Mouse (Mus musculus) midbrain, embryonic 16.5 days (tissue): Measurements from ENCODE around the gene Trabd. TPM values are rescaled to one million over a fixed set of nuclear protein-coding genes. Genes with fewer than 3 reads are reported as not detected.
A peak's percentile ranks its signal among the peaks of the same experiment; 100 is the strongest.

Experiments
- ATAC-seq: fragments of 200-750 bp; cut with Nextera tagmentation; 2 replicates; pipeline ENCODE4 v1.8.0; 2017; ENCODE audit warnings: moderate TSS enrichment
- H3K27ac ChIP-seq: fragments of 300-500 bp; sonication (generic); 2 replicates; pipeline ENCODE4 v1.5.1; 2014; ENCODE audit warnings: mild to moderate bottlenecking, low read length, mixed read lengths
- H3K27me3 ChIP-seq: fragments of 300-500 bp; sonication (generic); 2 replicates; pipeline ENCODE4 v1.6.1; 2014; ENCODE audit warnings: low read depth, low read length, mixed read lengths; ENCODE audit not compliant: control insufficient read depth, insufficient read depth
- H3K36me3 ChIP-seq: fragments of 300-500 bp; sonication (generic); 2 replicates; pipeline ENCODE4 v1.6.1; 2014; ENCODE audit warnings: mild to moderate bottlenecking, low read length, moderate library complexity, mixed read lengths; ENCODE audit not compliant: control insufficient read depth, insufficient read depth
- H3K4me1 ChIP-seq: fragments of 300-500 bp; sonication (generic); 2 replicates; pipeline ENCODE4 v1.6.1; 2014; ENCODE audit warnings: mild to moderate bottlenecking, low read length, mixed read lengths; ENCODE audit not compliant: control insufficient read depth, insufficient read depth
- H3K4me2 ChIP-seq: fragments of 300-500 bp; sonication (generic); 2 replicates; pipeline ENCODE4 v1.6.1; 2014; ENCODE audit warnings: mild to moderate bottlenecking, low read length, mixed read lengths
- H3K4me3 ChIP-seq: fragments of 300-500 bp; sonication (generic); 2 replicates; pipeline ENCODE4 v1.5.1; 2014; ENCODE audit warnings: low read depth, mild to moderate bottlenecking, low read length, moderate library complexity, mixed read lengths
- H3K9ac ChIP-seq: fragments of 300-500 bp; sonication (generic); 2 replicates; pipeline ENCODE4 v1.6.1; 2014; ENCODE audit warnings: low read depth, low read length, mixed read lengths
- H3K9me3 ChIP-seq: fragments of 300-500 bp; sonication (generic); replicated peaks from 2 replicates; pipeline ENCODE4 v1.6.1; 2014; ENCODE audit warnings: mild to moderate bottlenecking, low read length, mixed read lengths; ENCODE audit not compliant: control insufficient read depth, poor library complexity, severe bottlenecking
- WGBS: fragments of 180-500 bp; shearing (Covaris S2); extraction: QIAGEN DNeasy Blood & Tissue Kit; methylation state at CpG from one replicate; pipeline ENCODE4 v1.1.7; 2014; 5-methylcytosine and 5-hydroxymethylcytosine counted together
- polyA plus RNA-seq: library from polyadenylated mRNA; unstranded; fragments of >200 nt; fragmentation: Nextera tagmentation; extraction: Ambion mirVana; gene quantifications from 2 replicates; pipeline ENCODE4 v1.2.1, GENCODE M21; 2015

Gene Trabd
- polyA plus RNA-seq, 1 experiment from 2014 or later: 36.8 TPM

GRCm38 (mm10) chr15:89073993-89074603 lies 826 bp upstream of the Trabd start:
- no peak overlapping the region; the same call in 1 of the 2 replicates for H3K9ac ChIP-seq
- H3K9me3 ChIP-seq: no peaks in the 10 kb centered on the region
- peaks cover 3% of the 10 kb centered on the region; the same call in 1 of the 2 replicates for H3K36me3 ChIP-seq
- no peak overlapping the region for H3K4me3 ChIP-seq
- H3K27me3 ChIP-seq: no peaks in the 10 kb centered on the region
- peak overlapping the region; percentile 79; the same call in 1 of the 2 replicates for H3K27ac ChIP-seq
- ATAC-seq: no peak
- 86% methylated on average over 10 of the region's 10 CpGs for WGBS
- no peak overlapping the region for H3K4me2 ChIP-seq
- H3K4me1 ChIP-seq: peaks cover 29% of the 10 kb centered on the region

- Histone ChIP-seq H3K9me3 (no peaks in the 10 kb centered on the region), H3K27ac (peak overlapping the region; percentile 79), H3K4me1 (peaks cover 29% of the 10 kb centered on the region), H3K27me3 (no peaks in the 10 kb centered on the region), H3K36me3 (no peaks in the 10 kb centered on the region), H3K4me3 (peak overlapping the region; percentile 77), H3K4me2 (peak overlapping the region; percentile 85), H3K9ac (peak overlapping the region; percentile 89)
- 0% methylated on average over 27 of the region's 59 CpGs for WGBS
- ATAC-seq: peak; percentile 90
Measured at GRCm38 (mm10) chr15:89075478-89076147, 689 bp downstream of the Trabd start.

- Histone ChIP-seq H3K9ac (peak overlapping the region; percentile 89), H3K4me3 (peak overlapping the region; percentile 77), H3K36me3 (no peaks in the 10 kb centered on the region), H3K27me3 (no peaks in the 10 kb centered on the region), H3K4me2 (peak overlapping the region; percentile 85), H3K27ac (peak overlapping the region; percentile 79), H3K4me1 (peaks cover 29% of the 10 kb centered on the region), H3K9me3 (no peaks in the 10 kb centered on the region)
- ATAC-seq: peak; percentile 79
- WGBS: 1% methylated on average over 36 of the region's 39 CpGs
Measured at GRCm38 (mm10) chr15:89076156-89076731, 1.3 kb downstream of the Trabd start.

GRCm38 (mm10) chr15:89078208-89078836 lies 3.4 kb downstream of the Trabd start:
- H3K9me3 ChIP-seq: no peaks in the 10 kb centered on the region
- 0 out of 2 replicates have a peak overlapping the region, but pooled peaks have one; percentile 35 for H3K9ac ChIP-seq
- H3K4me1 ChIP-seq: peaks cover 29% of the 10 kb centered on the region
- no peak overlapping the region for H3K4me3 ChIP-seq
- no peak for ATAC-seq
- H3K4me2 ChIP-seq: peak overlapping the region; percentile 85
- H3K36me3 ChIP-seq: peaks cover 9% of the 10 kb centered on the region
- H3K27me3 ChIP-seq: no peaks in the 10 kb centered on the region
- WGBS: 74% methylated on average over 9 of the region's 9 CpGs
- no peak overlapping the region for H3K27ac ChIP-seq

- Histone ChIP-seq H3K27ac (no peak overlapping the region), H3K4me1 (peaks cover 4% of the 10 kb centered on the region; the same call in 1 of the 2 replicates), H3K4me3 (no peak overlapping the region), H3K9me3 (no peaks in the 10 kb centered on the region), H3K9ac (no peak overlapping the region), H3K4me2 (no peak overlapping the region), H3K27me3 (no peaks in the 10 kb centered on the region), H3K36me3 (peaks cover 29% of the 10 kb centered on the region)
- ATAC-seq: no peak
- 84% methylated on average over 1 of the region's 1 CpGs for WGBS
Measured at GRCm38 (mm10) chr15:89083906-89084305, 9.0 kb downstream of the Trabd start.

- Histone ChIP-seq H3K27me3 (no peaks in the 10 kb centered on the region), H3K4me3 (no peak overlapping the region), H3K4me1 (peaks cover 6% of the 10 kb centered on the region; the same call in 1 of the 2 replicates), H3K9me3 (no peaks in the 10 kb centered on the region), H3K36me3 (peaks cover 29% of the 10 kb centered on the region), H3K9ac (no peak overlapping the region), H3K4me2 (no peak overlapping the region), H3K27ac (no peak overlapping the region)
- WGBS: 87% methylated on average over 2 of the region's 2 CpGs
- ATAC-seq: no peak
Measured at GRCm38 (mm10) chr15:89084826-89085225, 9.9 kb downstream of the Trabd start.

- WGBS: 3% methylated on average over 31 of the region's 38 CpGs
Measured at GRCm38 (mm10) chr15:89088607-89089247, 13.8 kb downstream of the Trabd start, which contains the start of gene Selenoo. Gene Selenoo, plus strand, starts transcription at chr15:89089084.

GRCm38 (mm10) chr15:89089248-89090051 lies 14.5 kb downstream of the Trabd start:
- 3% methylated on average over 66 of the region's 68 CpGs for WGBS
- Histone ChIP-seq H3K27me3 (no peaks in the 10 kb centered on the region), H3K9me3 (no peaks in the 10 kb centered on the region), H3K4me1 (peaks cover 20% of the 10 kb centered on the region), H3K9ac (peak overlapping the region; percentile 88), H3K36me3 (peaks cover 22% of the 10 kb centered on the region), H3K4me3 (peak overlapping the region; percentile 80), H3K4me2 (peak overlapping the region; percentile 85), H3K27ac (peak overlapping the region; percentile 82)
- ATAC-seq: peak; percentile 68

More at GRCm38 (mm10) chr15:89088607-89089247, 13.8 kb downstream of the Trabd start, which contains the start of gene Selenoo:
- H3K4me3 ChIP-seq: peak within 1 kb of the TSS; percentile 80
- no peaks in the 10 kb centered on the region for H3K27me3 ChIP-seq
- H3K9ac ChIP-seq: peak within 1 kb of the TSS; percentile 88
- H3K36me3 ChIP-seq: peaks cover 23% of the 10 kb centered on the region
- ATAC-seq: peak; percentile 94
- H3K27ac ChIP-seq: peak within 1 kb of the TSS; percentile 82
- no peaks in the 10 kb centered on the region for H3K9me3 ChIP-seq
- H3K4me1 ChIP-seq: peaks cover 20% of the 10 kb centered on the region
- H3K4me2 ChIP-seq: peak within 1 kb of the TSS; percentile 85
